Mouse (Mus musculus) CD4-positive naive resting alpha-beta T cell, adult 57 days (primary cell): ENCODE results near the gene Atad2b. TPM values are rescaled to one million over a fixed set of nuclear protein-coding genes. Genes with fewer than 3 reads are reported as not detected.

Source experiments
- total RNA-seq: library from RNA; stranded (reverse); gene quantifications from one replicate; pipeline ENCODE4 v1.2.4, GENCODE M21; 2023

Gene Atad2b
- 79.5 TPM for total RNA-seq

GRCm38 (mm10) chr12:4916994-4917804, at the start of gene Atad2b:
Atad2b (plus strand) TSS chr12:4917353.

GRCm38 (mm10) chr12:4874161-4874927, 42.8 kb upstream of the Atad2b start, which contains the start of gene Mfsd2b:
Mfsd2b (minus strand) TSS chr12:4874359.

GRCm38 (mm10) chr12:4906951-4907906, 9.9 kb upstream of the Atad2b start, which contains the start of gene Ubxn2a:
Ubxn2a (minus strand) TSS chr12:4907705.

Other genes starting within 250 kb of the Atad2b start
- gene Fam228a, start 178.9 kb upstream of the Atad2b start, total RNA-seq, result not detected
- gene Pfn4, start 148.3 kb upstream of the Atad2b start, total RNA-seq, result 1.9 TPM
- gene Fam228b, start 148.1 kb upstream of the Atad2b start, total RNA-seq, result 5.5 TPM
- gene Sf3b6, start 99.8 kb upstream of the Atad2b start, total RNA-seq, result 129 TPM
- gene Fkbp1b, start 75.8 kb upstream of the Atad2b start, total RNA-seq, result 1.2 TPM
- gene Wdcp, start 74.0 kb upstream of the Atad2b start, total RNA-seq, result 16.2 TPM
- 3.5 TPM for gene Mfsd2b, start 43.0 kb upstream of the Atad2b start, total RNA-seq
- 28.9 TPM for gene Ubxn2a, start 9.6 kb upstream of the Atad2b start, total RNA-seq